Mouse (Mus musculus): ENCODE measurements around the gene Vgf.

- no peak for TF ChIP-seq CTCF (IDR thresholded peaks at IDR 0.05)
- TF ChIP-seq EP300 (IDR thresholded peaks at IDR 0.05) = no peak
Observed at GRCm38 (mm10) chr5:137012401-137012950, 13.7 kb upstream of the Vgf start.

All from lung, postnatal 0 days (tissue).